Mouse (Mus musculus) erythroblast, embryonic 14.5 days (primary cell): ENCODE data around the gene Gm9833. TPM values are rescaled to one million over a fixed set of nuclear protein-coding genes. Genes with fewer than 3 reads are reported as not detected.

Source experiments
- H3K27me3 ChIP-seq: 2 replicates; pipeline ENCODE4 v1.6.1; 2012; ENCODE audit warnings: inconsistent platforms; ENCODE audit not compliant: control insufficient read depth
- H3K36me3 ChIP-seq: 2 replicates; pipeline ENCODE4 v1.6.1; 2012; ENCODE audit warnings: mild to moderate bottlenecking, inconsistent platforms; ENCODE audit not compliant: control insufficient read depth
- H3K4me1 ChIP-seq: 2 replicates; pipeline ENCODE4 v1.6.1; 2012; ENCODE audit warnings: inconsistent platforms; ENCODE audit not compliant: control insufficient read depth
- H3K4me3 ChIP-seq: replicated peaks from 2 replicates; pipeline ENCODE3; 2012; ENCODE audit warnings: moderate library complexity, mild to moderate bottlenecking, inconsistent platforms
- H3K9me3 ChIP-seq: 2 replicates; pipeline ENCODE4 v1.6.1; 2012; ENCODE audit warnings: low read length, inconsistent platforms, mixed read lengths; ENCODE audit not compliant: control insufficient read depth
- GATA1 ChIP-seq: IDR thresholded peaks from 2 replicates; pipeline ENCODE4 v1.6.1; 2012; ENCODE audit warnings: low read length, inconsistent platforms, mixed read lengths
- TAL1 ChIP-seq: IDR thresholded peaks from 3 replicates; pipeline ENCODE4 v1.6.1; 2012; ENCODE audit warnings: low read length, inconsistent platforms, mixed read lengths
- polyA plus RNA-seq: library from polyadenylated mRNA; stranded (reverse); fragments of >175 nt; gene quantifications from 2 replicates; pipeline ENCODE4 v1.2.3, GENCODE M21; 2012

Gene Gm9833
- polyA plus RNA-seq, 1 experiment: 0.75 TPM

DNA sequence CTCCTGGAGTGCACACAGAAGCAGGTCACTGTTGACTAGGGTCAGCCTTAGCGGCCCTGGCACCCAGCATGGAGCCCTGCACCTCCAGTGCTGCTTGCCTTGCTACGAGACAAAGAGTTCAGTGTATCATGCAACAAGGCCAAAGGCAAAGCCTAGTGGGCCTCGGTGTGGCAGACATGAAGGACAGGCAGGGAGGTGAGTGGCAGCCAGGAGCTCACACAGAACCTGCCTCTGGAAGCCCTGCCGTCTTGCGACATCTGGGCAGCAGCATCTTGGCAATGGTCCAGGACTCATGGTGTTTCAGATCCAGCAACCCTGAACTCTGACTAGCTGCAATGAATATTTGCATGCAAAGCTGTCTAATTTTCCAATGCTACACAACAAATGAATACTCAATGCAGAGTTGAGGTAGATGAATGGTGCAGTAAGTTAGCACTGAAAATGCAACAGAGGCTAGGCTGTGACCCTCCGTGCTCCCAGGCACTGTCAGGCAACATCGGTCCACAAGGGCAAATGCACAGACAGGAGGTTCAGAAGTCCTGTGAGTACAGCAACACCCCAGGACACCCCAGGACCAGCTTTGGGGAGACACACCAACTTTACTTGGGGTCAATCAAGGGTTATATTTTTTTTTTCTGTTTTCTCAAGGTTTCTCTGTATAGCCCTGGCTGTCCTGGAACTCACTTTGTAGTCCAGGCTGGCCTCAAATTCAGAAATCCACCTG is 2.4 kb upstream of the Gm9833 start:
- Histone ChIP-seq H3K4me3 (no peak overlapping the region), H3K9me3 (no peaks in the 10 kb centered on the region), H3K27me3 (peaks cover 37% of the 10 kb centered on the region), H3K36me3 (no peaks in the 10 kb centered on the region), H3K4me1 (peaks cover 2% of the 10 kb centered on the region; the same call in 1 of the 2 replicates)
- no peak for TF ChIP-seq TAL1
- no peak for TF ChIP-seq GATA1

DNA sequence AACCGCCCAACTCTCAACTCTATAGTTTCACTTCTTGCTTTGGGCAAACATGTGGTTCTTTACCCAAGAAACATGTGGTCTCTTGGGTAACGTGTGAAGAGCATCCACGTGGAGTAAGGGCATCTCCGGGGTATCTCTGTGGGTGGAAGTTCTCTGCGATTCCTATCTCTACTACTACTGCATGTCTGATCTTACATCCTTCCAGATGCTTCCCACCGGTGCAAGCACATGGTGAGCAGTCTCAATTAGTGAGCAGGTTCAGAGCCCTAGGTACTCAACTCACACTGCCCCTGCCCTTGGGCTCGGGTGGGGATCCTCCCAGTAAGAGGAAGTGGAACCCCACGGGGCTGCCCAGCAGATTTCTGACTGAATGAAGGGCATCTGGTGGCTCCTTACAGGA is 399 bp upstream of the Gm9833 start:
- TF ChIP-seq GATA1: no peak
- TF ChIP-seq TAL1: no peak
- Histone ChIP-seq H3K27me3 (peaks cover 41% of the 10 kb centered on the region), H3K4me3 (no peak overlapping the region), H3K36me3 (no peaks in the 10 kb centered on the region), H3K4me1 (peaks cover 2% of the 10 kb centered on the region; the same call in 1 of the 2 replicates), H3K9me3 (no peaks in the 10 kb centered on the region)

DNA sequence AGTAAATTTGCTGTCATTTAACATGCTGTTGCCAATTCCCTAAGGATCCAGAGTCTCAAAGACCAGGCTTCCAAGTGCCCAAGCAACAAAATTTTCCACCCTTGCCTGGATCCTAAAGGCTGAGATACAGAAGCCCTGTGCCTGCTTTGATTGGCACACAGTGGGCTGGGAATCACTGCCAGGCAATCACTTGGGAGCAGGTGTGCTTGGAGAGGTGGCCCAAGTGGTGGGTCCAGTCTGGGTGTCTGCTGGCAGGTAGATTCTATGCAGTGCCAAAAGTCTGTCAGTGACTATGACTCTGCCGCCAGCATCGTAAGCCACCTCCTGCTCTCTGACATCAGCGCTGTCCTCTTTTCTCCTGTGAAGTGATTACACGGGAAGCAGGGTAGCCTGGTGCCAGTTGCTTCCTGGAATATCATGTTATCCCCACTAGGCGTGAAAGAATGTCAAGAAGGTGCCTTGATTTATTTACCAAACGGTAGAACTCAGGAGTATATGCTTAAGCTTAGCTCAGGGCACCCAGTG is 3.8 kb downstream of the Gm9833 start:
- TF ChIP-seq GATA1 (no peak), TAL1 (no peak)
- Histone ChIP-seq H3K9me3 (no peaks in the 10 kb centered on the region), H3K4me3 (no peak overlapping the region), H3K27me3 (peaks cover 29% of the 10 kb centered on the region), H3K36me3 (no peaks in the 10 kb centered on the region), H3K4me1 (no peaks in the 10 kb centered on the region)

DNA sequence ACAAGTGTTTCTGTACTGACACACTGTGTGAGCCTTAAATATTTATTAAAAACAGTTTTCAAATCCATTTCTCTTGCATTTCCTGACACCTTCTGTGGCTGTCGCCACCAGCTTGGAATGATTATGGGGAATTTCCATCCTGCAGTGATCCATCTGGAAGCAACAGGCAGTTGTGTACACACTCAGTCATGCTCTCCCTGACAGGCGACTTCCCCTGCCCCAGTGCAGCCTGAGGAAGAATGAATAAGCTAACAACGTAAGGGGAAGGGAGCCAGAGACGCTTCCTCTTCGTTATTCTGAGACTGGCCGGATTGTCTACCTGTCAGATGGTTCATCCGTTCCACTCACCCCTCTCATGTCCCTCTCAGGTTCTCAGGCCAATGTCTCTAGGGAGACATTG is 4.6 kb downstream of the Gm9833 start:
- Histone ChIP-seq H3K4me3 (no peak overlapping the region), H3K4me1 (no peaks in the 10 kb centered on the region), H3K9me3 (no peaks in the 10 kb centered on the region), H3K36me3 (no peaks in the 10 kb centered on the region), H3K27me3 (peaks cover 21% of the 10 kb centered on the region)
- TF ChIP-seq GATA1: no peak
- no peak for TF ChIP-seq TAL1

DNA sequence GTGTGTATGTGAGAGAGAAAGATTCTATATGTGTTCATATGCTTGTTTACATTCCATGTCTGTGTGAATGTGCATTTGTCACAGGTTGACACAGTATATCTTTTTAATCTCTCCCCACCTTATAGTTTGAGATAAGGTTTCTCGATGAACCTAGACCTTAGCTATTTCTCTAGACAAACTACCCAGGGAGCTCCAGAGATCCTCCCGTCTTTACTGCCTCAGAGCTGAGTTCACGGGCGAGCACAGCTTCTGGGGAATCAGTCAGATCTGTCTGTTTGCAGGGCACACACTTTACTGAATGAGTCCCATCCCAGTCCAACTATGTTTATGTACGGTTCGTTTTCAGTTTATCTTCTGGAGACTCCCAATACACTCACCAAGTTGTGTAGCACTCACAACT is 5.0 kb downstream of the Gm9833 start:
- H3K9me3 ChIP-seq: no peaks in the 10 kb centered on the region
- no peaks in the 10 kb centered on the region for H3K36me3 ChIP-seq
- H3K4me1 ChIP-seq: no peaks in the 10 kb centered on the region
- H3K4me3 ChIP-seq: no peak overlapping the region
- no peak for TF ChIP-seq GATA1
- TF ChIP-seq TAL1: no peak
- peaks cover 17% of the 10 kb centered on the region for H3K27me3 ChIP-seq

DNA sequence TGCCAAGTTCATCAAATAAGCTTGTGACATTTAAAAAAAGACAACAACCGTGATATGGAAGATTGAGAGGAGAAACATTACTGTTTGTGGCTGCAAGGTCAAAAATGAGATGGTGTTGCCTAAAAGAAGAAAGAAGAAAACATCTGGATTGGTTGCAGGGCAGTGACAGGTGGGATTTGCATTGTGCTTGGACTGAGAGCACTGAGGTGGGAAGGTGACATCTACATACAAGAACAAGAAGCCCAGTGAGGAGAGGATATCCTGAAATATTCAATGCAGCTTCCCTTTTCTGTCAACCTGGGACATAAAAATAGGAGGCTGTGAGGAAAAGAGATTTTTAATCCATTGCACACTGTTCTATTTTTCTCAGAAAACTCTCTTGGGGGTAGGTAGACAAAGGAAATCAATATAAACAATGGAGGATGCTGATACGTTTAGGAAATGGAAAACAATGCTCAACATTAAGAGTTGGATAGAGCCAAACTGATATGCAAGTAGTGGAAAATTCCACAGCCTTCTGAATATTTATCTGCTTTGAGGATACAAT is 7.2 kb downstream of the Gm9833 start:
- Histone ChIP-seq H3K9me3 (no peaks in the 10 kb centered on the region), H3K27me3 (peaks cover 10% of the 10 kb centered on the region), H3K36me3 (no peaks in the 10 kb centered on the region), H3K4me1 (no peaks in the 10 kb centered on the region), H3K4me3 (no peak overlapping the region)
- TF ChIP-seq GATA1 (no peak), TAL1 (no peak)

DNA sequence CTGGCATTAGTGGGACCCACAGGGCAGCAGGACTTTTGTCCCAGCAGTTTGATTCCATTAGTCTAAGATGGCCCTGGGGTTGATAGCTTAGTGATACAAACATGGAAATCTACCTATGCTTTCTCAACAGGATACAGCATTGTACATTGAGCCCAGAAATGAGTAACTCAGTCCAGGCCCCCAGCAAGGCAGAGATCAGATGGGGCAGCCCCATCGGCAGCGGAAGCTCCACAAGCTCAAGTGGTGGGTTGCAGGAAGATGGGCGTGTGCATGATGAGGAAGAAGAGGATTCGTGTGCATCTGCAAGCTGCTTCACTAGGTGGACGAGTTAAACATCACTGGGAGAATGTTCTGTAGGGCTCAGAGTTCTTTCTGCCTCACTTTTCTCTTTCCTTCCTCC is 11.8 kb downstream of the Gm9833 start:
- no peaks in the 10 kb centered on the region for H3K36me3 ChIP-seq
- no peaks in the 10 kb centered on the region for H3K4me1 ChIP-seq
- H3K27me3 ChIP-seq: peaks cover 5% of the 10 kb centered on the region
- H3K9me3 ChIP-seq: no peaks in the 10 kb centered on the region
- TF ChIP-seq GATA1 (no peak), TAL1 (no peak)
- H3K4me3 ChIP-seq: no peak overlapping the region

DNA sequence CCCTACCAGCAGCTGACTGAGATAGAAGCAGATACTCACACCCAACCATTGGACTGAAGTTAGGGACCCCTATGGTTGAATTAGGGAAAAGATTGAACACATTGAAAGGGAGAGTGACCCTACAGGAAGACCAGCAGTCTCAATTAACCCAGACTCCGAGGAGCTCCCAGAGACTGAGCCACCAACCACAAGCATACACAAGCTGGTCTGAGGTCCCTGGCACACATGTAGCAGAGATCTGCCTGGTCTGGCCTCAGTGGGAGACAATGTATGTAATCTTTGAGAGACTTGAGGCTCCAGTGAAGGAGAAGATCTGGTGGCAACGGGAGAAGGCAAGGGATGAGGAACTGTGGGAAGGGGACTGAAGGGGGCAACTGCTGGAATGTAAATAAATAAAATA is 23.7 kb downstream of the Gm9833 start:
- Histone ChIP-seq H3K36me3 (no peaks in the 10 kb centered on the region), H3K9me3 (no peaks in the 10 kb centered on the region), H3K27me3 (no peaks in the 10 kb centered on the region), H3K4me3 (no peak overlapping the region), H3K4me1 (no peaks in the 10 kb centered on the region)
- no peak for TF ChIP-seq TAL1

DNA sequence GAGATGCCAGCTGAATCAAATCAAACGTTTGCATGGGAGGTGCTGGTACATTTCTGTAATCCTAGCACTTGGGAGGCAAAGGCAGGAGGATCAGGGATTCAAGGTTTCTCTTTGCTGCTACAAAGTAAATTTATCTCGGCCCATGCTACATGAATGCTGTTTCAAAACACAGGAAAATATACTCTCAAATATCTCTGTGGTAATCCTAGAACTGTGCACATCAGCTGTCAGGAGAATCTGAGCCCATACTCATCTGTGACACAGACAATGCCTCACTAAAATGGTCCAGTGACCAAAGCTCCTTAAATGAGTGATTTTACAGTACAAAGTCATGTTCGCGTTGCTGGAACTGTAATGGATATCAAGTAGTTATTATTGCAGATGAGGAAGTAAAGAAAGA is 24.3 kb downstream of the Gm9833 start:
- H3K9me3 ChIP-seq: no peaks in the 10 kb centered on the region
- no peak overlapping the region for H3K4me3 ChIP-seq
- no peaks in the 10 kb centered on the region for H3K27me3 ChIP-seq
- H3K36me3 ChIP-seq: no peaks in the 10 kb centered on the region
- no peaks in the 10 kb centered on the region for H3K4me1 ChIP-seq
- TF ChIP-seq GATA1: no peak
- no peak for TF ChIP-seq TAL1

DNA sequence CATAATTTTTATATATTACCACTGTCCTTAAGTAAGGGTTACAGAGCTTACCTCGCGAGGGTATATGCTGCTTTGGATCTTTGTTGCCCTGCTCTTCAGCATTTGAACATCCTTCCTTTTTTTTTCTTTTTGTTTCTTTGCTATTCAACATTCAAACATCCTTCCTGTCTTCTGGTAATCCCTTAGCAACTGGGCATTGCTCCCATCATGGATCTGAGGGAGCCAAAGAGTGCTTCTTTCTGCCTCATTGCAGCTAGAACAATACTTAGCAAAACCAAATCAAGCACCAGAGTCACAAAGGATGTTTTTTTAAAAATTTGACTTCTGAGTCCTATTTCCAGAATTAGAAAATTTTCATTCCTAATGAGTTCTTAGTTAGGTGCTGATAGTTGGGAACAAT is 24.8 kb downstream of the Gm9833 start:
- H3K9me3 ChIP-seq: no peaks in the 10 kb centered on the region
- no peaks in the 10 kb centered on the region for H3K36me3 ChIP-seq
- no peaks in the 10 kb centered on the region for H3K27me3 ChIP-seq
- H3K4me1 ChIP-seq: no peaks in the 10 kb centered on the region
- no peak overlapping the region for H3K4me3 ChIP-seq
- TF ChIP-seq TAL1 (no peak), GATA1 (no peak)
